Mouse (Mus musculus) adrenal gland, adult 18-20 months (tissue): ENCODE data around the gene Tbx10. TPM values are rescaled to one million over a fixed set of nuclear protein-coding genes. Genes with fewer than 3 reads are reported as not detected.
"Not testable (repeated sequence)": the region's sequence is repeated elsewhere in the genome, so short reads cannot be mapped to it uniquely, and the experiment has no call there.

Experiments
- DNase-seq, 2 experiments: peaks; one replicate each; pipeline ENCODE4 v3.0.0; 2021 to 2022; ENCODE audit warnings: low spot score in 2 of 2
- long read RNA-seq, 2 experiments: library from polyadenylated mRNA; stranded (forward); transcript quantifications; one replicate each; pipeline ENCODE4 v2.0.0; 2021
- total RNA-seq, 2 experiments: library from RNA; stranded (reverse); gene quantifications; 1 replicate in 1 of 2; 2 replicates in 1 of 2; pipeline ENCODE4 v1.2.3; 2021

Tbx10 gene
- total RNA-seq, result not detected
- long read RNA-seq, experiment 1, result 0 reads
- long read RNA-seq, experiment 2, result 0 reads

DNA sequence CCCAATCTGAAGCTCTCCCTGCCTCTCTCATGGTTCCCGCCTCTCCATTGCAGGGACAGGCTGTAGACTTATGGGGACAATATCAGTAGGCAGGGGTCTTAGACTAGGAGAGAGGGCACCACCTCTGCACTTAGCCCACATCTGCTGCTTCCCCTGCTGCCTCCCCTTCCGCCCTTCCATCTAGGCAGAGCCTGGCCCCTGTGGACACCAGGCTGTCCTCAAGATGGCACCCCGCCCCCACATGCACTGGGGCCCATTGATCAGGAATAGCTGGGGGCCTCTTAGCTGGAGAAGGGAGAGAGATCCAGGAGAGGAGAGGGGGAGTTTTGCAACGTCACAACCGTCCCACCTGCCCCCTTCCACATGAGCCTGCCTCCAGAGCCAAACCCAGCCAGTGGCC lies at the start of gene Tbx10:
Tbx10 (plus strand) TSS at position 337 of the 400 bp plus-strand sequence.
- no peak for DNase-seq

DNA sequence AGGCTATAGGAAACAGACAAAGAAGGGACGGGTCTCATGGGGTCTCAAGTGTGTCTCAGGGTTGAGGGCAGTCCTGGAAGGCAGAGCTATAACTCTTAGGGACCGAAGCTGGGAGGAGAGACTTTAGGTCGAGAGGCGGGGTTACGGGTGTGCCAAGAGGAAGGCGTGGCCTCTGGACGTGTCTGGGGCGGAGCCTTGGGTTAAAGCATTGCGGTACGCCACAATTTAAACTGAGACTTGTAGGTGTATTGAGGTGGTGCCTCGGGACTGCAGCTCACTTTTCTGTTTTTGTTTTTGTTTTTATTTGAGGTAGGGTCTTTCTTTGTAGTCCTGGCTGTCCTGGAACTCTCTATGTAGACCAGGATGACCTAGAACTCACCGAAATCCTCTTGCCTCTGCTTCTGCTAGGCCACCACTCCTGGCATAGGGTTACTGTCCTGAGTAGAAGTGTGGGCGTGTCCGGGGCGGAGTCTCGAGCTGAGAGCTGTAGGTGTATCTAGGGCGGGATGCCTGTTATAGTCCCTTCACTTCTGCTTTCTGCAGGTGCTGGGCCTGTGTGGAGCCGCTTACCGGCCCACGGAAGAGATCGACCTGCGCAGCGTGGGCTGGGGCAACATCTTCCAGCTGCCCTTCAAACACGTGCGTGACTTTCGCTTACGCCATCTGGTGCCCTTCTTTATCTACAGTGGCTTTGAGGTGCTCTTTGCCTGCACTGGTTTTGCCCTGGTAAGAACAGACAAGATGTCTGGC lies 49.4 kb upstream of the Tbx10 start:
- no peak for DNase-seq

DNA sequence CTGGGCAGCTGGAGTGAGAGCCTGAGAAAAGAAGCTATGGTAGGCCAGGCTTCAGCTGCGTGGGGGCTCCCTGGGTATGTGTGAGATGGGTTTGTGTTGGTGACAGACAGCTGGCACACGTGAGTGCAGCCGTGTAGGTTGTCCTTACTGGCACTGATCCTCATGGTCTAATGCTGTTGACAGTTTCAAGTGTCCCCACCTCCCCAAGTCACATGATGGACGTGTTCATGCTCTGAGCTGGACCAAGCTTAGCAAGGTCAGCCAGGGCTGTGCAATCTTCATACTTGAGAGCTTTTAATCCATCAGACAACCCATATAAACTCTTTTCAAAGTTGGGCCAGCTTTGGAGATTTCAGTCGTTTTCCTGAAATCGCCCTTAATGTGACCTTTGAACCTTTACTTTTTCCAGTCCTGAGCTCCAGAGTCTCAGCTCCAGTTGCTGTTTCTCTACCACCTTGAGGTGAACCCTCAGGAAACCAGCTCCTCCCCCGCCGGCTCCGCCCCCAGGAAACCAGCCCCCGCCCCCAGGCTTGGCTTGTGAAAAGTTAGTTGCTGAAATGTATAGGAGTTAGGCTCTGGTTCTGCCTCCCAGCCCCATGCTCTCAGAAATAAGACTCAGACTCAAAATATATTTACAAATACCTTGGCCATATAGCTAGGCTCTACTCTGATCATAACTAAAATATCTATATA lies 46.5 kb upstream of the Tbx10 start:
- no peak for DNase-seq

DNA sequence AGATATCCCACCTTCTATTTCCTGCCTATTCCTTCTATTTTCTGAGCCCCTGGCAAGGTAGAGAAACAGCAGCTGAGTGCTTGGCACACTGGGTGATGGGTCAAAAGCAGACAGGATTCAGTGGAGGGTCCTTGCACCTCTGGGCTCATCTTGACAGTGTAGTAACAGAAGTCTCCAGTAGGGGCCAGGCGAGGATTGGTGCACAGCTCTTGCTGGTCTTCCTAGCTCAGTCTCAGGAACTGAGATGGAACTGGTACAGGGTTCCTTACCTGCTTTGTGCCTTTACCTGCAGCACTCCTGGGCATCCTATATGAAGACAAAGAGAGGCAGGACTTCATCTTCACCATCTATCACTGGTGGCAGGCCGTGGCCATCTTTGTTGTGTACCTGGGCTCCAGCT lies 45.8 kb upstream of the Tbx10 start:
- DNase-seq, result peak; percentile 63 to 70

DNA sequence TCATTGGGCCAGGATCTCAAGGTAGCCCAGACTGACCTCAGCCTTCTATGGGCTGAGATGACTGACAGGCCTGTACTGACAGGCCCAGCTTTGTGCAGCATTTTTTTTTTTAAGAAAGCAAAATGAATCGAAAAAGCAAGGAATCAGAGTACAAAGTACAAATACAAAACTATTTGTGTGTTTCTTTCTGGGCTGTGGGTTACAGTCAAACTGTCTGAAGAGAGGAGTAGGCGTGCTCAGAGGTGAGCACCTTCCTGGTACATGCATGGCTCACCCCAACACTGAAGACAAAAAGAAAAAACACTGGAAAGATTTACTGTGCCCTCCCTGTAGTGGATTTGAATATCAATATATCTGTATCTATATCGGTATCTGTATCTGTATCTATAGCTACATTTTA lies 44.7 kb upstream of the Tbx10 start:
- DNase-seq, result no peak

DNA sequence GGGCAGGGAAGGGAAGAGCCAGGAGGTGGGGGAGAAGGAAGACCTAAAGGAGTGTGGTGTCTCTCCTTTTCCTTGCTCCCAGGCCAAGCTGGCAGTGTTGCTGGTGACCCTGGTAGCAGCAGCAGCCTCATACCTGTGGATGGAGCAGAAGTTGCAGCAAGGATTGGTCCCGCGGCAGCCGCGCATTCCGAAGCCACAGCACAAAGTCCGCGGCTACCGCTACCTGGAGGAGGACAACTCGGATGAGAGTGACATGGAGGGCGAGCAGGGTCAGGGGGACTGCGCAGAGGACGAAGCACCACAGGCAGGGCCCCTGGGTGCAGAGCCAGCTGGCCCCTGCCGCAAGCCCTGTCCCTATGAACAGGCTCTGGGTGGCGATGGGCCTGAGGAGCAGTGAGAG lies 44.0 kb upstream of the Tbx10 start:
- DNase-seq, result no peak

DNA sequence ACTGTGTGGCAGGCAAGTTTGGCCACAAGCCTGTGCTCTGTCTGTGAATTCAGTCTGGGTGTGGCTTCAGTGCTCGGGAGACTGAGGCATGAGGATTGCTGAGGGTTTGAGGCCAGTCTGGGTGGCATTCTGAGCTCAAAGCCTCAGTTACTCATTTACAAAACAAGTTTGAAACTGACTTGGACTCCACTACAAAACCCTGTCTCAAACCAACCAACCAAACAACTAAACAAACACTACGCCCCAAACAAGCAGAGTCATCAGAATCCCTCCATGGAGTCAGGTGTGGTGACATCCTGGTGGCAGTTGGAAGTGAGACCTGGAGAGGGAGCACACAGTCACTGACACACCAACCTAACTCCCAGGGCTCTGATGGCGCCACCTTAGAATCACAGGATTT lies 42.2 kb upstream of the Tbx10 start:
- DNase-seq, result no peak

DNA sequence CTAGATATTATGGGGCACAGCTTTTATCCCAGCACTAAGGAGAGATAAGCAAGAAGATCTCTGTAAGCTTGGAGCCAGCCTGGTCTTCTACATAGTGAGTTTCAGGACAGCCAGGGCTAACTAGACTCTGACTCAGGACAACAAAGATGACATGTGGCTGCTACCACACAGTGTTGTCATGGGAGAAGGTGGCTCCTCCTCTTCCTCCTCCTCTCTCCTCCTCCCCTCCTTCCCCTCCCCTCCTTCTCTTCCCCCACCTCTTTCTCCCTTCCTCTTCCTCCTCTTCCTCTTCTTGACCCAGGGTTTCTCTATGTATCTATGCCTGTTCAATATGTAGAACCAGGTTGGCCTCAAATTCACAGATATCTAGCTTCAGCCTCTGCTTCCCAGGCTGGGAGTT lies 41.1 kb upstream of the Tbx10 start:
- no peak for DNase-seq

DNA sequence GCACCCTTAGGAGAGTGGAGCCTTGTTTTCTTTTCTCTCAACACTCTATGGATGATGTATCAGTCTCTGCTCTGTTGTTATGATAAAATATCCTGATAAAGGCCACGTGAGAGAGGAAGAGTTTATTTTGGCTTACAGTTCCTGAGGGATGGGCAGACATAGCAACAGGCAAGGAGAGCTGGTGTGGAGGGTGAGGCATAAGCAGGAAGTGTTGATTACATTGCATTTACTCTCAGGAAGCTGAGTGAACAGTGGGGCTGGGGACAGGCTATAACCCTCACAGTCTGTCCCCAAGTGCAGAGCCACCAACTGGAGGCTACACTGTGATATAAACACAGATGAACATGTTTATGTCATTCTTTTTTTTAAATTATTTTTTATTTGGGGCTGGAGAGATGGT lies 40.5 kb upstream of the Tbx10 start:
- DNase-seq, result no peak

DNA sequence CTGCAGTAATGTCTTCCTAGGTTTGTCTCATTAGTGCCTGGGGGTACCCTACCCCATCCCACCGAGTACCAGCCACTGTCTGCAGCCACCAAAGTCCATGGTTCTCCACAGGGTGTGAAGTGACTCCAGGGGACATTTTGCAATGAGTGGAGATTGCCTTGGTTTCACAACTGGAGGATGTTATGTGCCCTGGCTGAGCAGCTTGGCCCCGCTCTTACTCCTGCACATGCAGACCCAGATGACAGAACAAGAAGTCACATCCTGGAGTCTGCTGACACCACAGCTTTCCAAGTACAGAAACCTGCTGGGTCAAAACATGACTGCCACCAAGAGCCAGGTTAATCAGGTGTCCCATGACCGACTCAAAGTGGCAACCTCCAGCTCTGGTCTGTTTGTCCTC lies 37.5 kb upstream of the Tbx10 start:
- no peak for DNase-seq

DNA sequence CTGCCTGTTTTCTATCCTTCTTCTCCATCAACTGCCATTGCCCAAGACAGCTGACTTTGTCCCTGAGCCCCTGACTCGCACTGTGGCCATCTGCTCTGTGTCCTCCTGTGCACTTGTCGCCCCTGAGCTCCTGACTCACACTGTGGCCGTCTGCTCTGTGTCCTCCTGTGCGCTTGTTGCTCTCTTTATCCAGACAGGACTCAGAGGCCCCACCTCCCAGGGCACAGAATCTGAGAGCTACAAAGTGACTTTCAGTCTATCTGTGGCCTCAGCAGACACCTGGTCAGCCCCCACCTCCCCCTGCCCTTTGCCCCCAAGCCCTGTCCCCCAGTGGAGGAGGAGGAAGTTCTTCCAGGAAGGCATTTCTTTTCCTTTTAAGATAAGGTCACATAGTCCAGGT lies 36.7 kb upstream of the Tbx10 start:
- DNase-seq, result no peak

DNA sequence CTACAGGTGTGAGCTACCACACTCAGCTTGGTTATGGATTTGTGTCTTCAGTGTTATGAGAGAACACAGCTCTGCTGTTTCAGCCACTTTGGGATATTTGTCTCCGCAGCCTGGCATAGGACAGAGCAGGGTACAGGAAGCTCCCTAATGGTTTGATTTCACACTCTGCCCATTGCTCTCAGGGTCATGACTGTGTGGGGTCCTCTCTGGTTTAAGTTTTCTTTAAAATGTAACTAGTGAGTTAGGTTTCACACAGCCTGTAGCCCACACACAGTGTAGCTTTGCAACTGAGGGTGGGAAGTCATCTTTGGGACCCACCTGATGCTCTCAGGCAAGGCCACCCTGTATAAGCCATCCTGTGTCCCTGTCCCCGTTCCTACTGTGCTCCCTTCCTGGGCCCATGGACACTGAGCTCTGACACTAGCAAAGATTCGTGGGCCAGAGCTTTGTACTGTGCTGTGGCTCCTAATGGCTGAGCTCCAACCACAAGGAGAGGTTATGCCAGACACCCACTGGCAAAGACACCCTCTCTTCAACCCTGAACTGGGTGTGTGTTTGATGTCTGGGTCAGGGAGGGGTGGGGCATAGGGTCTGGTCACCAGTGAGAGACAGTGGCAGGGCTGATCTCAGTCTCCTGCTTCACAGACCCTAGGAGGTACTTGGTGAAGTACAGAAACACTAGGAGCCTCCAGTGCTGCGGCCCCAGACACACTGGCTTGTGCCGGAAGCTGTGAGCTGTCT lies 35.1 kb upstream of the Tbx10 start:
- not testable (repeated sequence) for DNase-seq

DNA sequence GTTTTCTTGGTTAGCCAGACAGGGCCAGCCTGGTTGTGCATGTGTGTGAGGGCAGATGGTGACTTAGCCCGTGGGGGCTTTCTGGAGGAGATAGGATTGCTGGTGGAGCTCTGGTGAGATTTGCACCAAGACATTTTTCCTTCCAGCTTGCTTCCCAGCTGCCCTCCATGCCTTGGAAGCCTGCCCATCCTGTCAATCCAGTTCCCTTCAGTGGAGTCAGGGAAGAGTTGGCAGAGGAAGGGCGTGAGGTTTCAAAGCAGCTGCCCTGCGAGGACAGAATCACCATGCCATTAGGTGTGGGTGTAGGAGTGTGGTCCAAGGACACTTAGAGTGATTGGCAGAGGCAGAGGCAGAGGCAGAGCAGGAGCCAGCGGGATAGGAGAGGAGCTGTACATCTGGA lies 34.1 kb upstream of the Tbx10 start, which contains the start of gene Aldh3b3:
Aldh3b3 (plus strand) TSS at position 176 of the 400 bp plus-strand sequence.
- DNase-seq, result no peak

DNA sequence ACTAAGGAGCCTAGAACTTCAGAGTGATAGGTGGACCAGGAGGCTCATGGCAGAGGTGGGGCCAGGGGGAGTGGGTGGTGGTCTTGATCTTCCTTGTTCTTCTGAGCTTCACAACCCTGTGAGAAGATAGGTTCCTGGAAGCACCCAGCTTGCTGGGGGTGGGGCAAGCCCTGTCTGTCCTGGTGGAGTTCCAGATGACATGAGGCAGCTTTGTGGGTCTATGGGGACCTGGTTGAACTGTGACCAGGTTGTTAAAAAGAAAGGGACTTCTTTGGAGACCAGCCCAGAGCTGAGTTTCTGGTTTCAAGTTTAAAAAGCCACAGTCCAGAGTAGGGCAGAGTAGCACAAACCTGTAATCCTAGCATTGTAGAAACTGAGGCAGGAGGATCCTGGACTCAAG lies 33.5 kb upstream of the Tbx10 start:
- DNase-seq, result no peak

DNA sequence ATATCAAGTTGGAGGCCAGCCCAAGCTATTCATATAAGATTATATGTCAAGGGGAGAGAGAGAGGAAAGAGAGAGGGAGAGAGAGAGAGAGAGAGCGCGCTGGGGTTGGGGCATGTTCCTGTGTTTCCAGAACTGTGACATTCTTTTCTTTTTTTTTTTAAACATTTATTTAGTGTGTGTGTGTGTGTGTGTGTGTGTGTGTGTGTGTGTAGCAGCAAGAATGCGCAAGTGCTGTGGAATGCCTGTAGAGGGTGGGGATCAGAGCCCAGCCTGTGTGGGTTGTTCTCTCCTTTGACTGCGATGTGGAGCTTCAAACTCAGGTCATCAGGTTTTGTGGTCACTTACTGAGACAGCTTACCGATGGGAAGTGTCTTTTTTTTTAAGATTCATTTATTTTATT lies 32.3 kb upstream of the Tbx10 start:
- no peak for DNase-seq

DNA sequence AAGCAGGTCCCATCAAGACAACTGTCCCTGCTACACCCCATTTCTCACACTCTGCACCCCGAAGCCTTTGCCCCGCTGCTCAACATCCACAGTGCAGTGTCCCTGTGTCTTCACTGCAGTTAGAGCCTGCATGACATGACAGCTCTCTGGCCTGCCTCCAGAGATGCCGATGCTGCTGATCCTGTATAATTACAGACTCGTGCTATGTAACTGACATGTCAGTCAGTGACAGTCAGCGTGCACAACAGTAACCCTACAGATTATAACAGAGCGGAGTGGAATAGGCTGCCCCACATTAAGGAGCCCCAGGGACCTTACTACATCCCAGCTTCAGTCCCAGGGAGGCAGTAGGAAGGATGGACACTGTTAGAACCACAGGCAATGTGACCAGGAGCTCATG lies 30.7 kb upstream of the Tbx10 start:
- DNase-seq, result not testable (repeated sequence)

DNA sequence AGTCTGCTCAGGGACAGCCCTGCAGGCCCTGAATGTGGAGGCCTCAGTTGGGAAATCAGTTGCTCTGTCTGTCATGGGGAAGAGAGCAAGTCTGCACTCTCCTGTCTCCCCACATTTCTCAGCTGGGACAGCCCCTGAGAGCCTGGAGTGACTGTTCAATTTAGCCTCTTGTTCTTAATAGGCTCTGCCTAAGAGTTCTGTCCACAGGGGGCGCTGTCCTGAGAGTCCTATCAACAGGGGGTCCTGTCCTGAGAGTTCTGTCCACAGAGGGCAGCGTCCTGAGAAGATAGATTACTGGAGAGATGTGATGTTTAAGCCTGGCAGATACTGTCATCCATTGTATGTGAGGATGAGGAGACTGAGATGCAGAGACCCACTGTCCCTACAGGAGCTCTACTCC lies 30.1 kb upstream of the Tbx10 start:
- DNase-seq, result no peak

DNA sequence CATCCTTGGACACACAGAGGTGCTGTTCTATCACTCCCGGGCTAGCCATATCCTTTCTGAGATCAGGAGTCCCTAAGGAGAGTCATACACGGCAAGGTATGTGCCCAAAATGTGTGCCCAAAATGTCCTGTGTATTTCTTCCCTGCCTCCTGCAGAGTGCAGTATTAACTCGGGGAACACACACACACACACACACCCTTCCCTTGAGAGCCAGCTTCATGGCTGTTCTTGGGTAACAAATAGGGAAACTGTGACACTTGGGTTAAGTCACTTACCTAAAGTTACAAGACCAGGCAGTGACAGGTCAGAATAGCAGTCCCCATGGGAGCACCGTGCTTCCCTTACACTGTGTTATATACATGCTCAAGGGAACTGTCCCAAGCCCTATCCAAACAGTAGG lies 28.5 kb upstream of the Tbx10 start:
- no peak for DNase-seq

DNA sequence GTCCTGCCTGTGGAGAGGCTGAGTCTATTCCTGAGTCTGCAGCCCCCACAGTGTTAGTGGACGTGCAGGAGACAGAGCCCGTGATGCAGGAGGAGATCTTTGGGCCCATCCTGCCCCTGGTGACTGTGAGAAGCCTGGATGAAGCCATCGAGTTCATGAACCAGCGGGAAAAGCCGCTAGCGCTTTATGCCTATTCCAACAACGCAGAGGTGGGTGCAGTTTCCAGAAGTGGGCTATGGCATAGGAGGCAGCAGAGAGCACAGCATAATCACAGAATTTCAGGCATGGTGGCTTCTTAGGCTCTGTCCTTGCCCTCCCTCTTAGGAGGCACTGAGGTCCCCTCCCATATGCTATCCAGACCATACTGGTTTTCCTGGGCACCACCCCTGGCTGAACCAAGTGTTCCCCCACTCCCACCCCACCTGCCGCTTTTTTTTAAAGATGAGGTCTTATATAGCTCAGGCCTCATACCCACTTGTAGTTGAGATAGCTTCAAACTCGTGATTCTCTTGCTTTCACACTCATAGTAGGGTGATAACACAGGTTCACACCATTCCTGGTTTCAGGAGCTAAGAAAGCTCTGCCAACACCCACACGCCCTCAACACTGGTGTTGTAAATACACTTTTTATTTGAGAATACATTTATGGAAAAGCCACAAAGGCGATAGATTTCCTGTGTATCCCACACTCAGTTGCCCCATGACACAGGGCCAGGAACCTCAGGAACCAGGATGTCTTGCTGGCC lies 26.0 kb upstream of the Tbx10 start:
- DNase-seq, result no peak

DNA sequence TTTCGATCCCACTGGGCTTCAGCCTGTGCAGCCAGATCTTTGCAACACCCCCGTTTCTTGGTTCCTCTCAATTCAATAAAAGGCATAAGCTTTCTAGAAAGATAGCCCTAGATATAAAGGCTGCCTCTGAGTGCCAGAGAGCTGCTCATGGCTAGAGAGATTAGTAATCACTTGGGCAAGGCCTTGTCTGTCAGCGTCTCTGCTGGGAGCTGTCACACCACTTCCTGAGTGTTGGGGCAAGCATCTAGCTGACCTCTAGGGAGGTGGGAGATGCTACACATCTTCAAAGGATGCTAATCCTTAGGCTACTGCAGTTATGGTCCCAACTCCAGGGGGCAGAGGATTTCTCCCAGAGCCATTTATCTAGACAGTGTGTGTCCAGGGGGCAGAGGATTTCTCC lies 25.3 kb upstream of the Tbx10 start:
- no peak for DNase-seq

DNA sequence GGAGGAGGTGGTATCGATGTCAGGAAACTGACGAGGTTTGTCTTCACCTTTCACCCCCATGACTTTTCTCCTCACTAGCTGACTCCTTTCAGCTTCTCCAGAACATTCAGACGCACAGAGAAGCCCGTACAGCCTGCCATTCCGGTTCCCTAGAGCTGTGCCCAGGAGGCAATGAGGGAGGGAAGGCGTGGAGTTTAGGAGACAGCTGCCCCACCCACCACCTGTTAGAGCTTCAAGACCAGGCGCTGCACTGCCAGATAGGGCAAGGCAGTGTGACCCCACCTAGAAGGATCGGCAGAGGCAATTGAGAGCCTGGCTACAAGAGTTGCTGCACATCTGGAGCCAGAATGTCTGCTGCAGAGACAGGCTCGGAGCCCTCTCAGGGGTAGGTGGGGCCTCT lies 20.3 kb upstream of the Tbx10 start, which contains the start of gene Aldh3b2:
Aldh3b2 (plus strand) TSS at position 100 of the 400 bp plus-strand sequence.
- no peak for DNase-seq
